ENCODE assay signal across 8 mouse cellular contexts in genomic region chr3:90514691-90515090, GRCm38 (mm10). TPM values are rescaled to one million over a fixed set of nuclear protein-coding genes. Genes with fewer than 3 reads are reported as not detected.
A peak's percentile ranks its signal among the peaks of the same experiment; 100 is the strongest.
DNase-seq lines count a peak whose midpoint lies in the region; ATAC-seq and TF ChIP-seq lines count a peak whose summit lies in the region.

No protein-coding gene starts in this region.

- peak; percentile 38; the same call in 1 of the 2 replicates for ATAC-seq in forebrain, postnatal 0 days
- peak; percentile 52; the same call in 1 of the 2 replicates for ATAC-seq in hindbrain, embryonic 12.5 days (ENCODE audit: low FRiP score)
- ATAC-seq in limb, embryonic 15.5 days (ENCODE audit: insufficient number of reproducible peaks, low FRiP score, low TSS enrichment, low read depth): peak; percentile 70
- 0 out of 2 replicates have a peak, but pooled peaks have one; percentile 28 for ATAC-seq in midbrain, embryonic 15.5 days (replicated peaks)
- peak; percentile 81 for ATAC-seq in stomach, postnatal 0 days (ENCODE audit: low FRiP score, low TSS enrichment)

- H3K36me3 ChIP-seq in forebrain, postnatal 0 days (ENCODE audit: insufficient read depth): no peaks in the 10 kb centered on the region
- no peaks in the 10 kb centered on the region for H3K36me3 ChIP-seq in hindbrain, embryonic 12.5 days
- no peaks in the 10 kb centered on the region for H3K36me3 ChIP-seq in limb, embryonic 15.5 days
- no peaks in the 10 kb centered on the region for H3K36me3 ChIP-seq in midbrain, embryonic 15.5 days (replicated peaks)
- H3K36me3 ChIP-seq in stomach, postnatal 0 days (ENCODE audit: control insufficient read depth, insufficient read depth, low read length): no peaks in the 10 kb centered on the region; the same call in 1 of the 2 replicates

- WGBS in forebrain, postnatal 0 days: under 1% methylated on average over 10 of the region's 10 CpGs
- 1% methylated on average over 10 of the region's 10 CpGs for WGBS in hindbrain, embryonic 12.5 days
- WGBS in limb, embryonic 15.5 days: 0% methylated on average over 10 of the region's 10 CpGs
- WGBS in midbrain, embryonic 15.5 days: 2% methylated on average over 10 of the region's 10 CpGs
- 1% methylated on average over 10 of the region's 10 CpGs for WGBS in stomach, postnatal 0 days

- H3K4me2 ChIP-seq in forebrain, postnatal 0 days (ENCODE audit: low read depth): peak overlapping the region; percentile 67
- peak overlapping the region; percentile 64 for H3K4me2 ChIP-seq in hindbrain, embryonic 12.5 days (replicated peaks)
- peak overlapping the region; percentile 75 for H3K4me2 ChIP-seq in limb, embryonic 15.5 days
- H3K4me2 ChIP-seq in midbrain, embryonic 15.5 days: peak overlapping the region; percentile 60
- peak overlapping the region; percentile 88 for H3K4me2 ChIP-seq in stomach, postnatal 0 days (replicated peaks; ENCODE audit: low read depth)

- no peak for TF ChIP-seq CTCF in bone marrow macrophage, adult 2 months (IDR thresholded peaks at IDR 0.05; ENCODE audit: low read depth, low read length)
- TF ChIP-seq CTCF in forebrain, postnatal 0 days (IDR thresholded peaks at IDR 0.05; ENCODE audit: low read depth): no peak
- no peak for TF ChIP-seq CTCF in stomach, postnatal 0 days (IDR thresholded peaks at IDR 0.05; ENCODE audit: low read depth)

- DNase-seq in MEL-GATA-1-ER (ENCODE audit: extremely low read depth, low read depth): peak; percentile 56
- DNase-seq in forebrain, postnatal 0 days: no peak
- peak; percentile 82 for DNase-seq in stomach, postnatal 0 days (ENCODE audit: low spot score)
- DNase-seq in cerebellum, postnatal 36 days: no peak

- TF ChIP-seq EP300 in stomach, postnatal 0 days (optimal IDR thresholded peaks at IDR 0.05): no peak

- H3K9ac ChIP-seq in forebrain, postnatal 0 days: peak overlapping the region; percentile 40; the same call in 1 of the 2 replicates
- H3K9ac ChIP-seq in hindbrain, embryonic 12.5 days: peak overlapping the region; percentile 10; the same call in 1 of the 2 replicates
- H3K9ac ChIP-seq in limb, embryonic 15.5 days: peak overlapping the region; percentile 44
- peak overlapping the region; percentile 25 for H3K9ac ChIP-seq in midbrain, embryonic 15.5 days
- peak overlapping the region; percentile 61 for H3K9ac ChIP-seq in stomach, postnatal 0 days (ENCODE audit: low read length)

- no peak for TF ChIP-seq POLR2A in bone marrow macrophage, adult 2 months (IDR thresholded peaks at IDR 0.05; ENCODE audit: borderline replicate concordance, low read depth, low read length)

- no peaks in the 10 kb centered on the region for H3K9me3 ChIP-seq in forebrain, postnatal 0 days (ENCODE audit: low read length)
- no peaks in the 10 kb centered on the region for H3K9me3 ChIP-seq in hindbrain, embryonic 12.5 days (replicated peaks)
- H3K9me3 ChIP-seq in limb, embryonic 15.5 days: no peaks in the 10 kb centered on the region
- H3K9me3 ChIP-seq in midbrain, embryonic 15.5 days: no peaks in the 10 kb centered on the region
- no peaks in the 10 kb centered on the region for H3K9me3 ChIP-seq in stomach, postnatal 0 days (ENCODE audit: control insufficient read depth, low read length)

- peak overlapping the region; percentile 71 for H3K4me3 ChIP-seq in bone marrow macrophage, adult 2 months (ENCODE audit: insufficient read depth, low read length)
- peak overlapping the region; percentile 33 for H3K4me3 ChIP-seq in forebrain, postnatal 0 days (ENCODE audit: low read depth, low read length)
- H3K4me3 ChIP-seq in hindbrain, embryonic 12.5 days: peak overlapping the region; percentile 29
- peak overlapping the region; percentile 44 for H3K4me3 ChIP-seq in limb, embryonic 15.5 days
- peak overlapping the region; percentile 34 for H3K4me3 ChIP-seq in midbrain, embryonic 15.5 days
- H3K4me3 ChIP-seq in stomach, postnatal 0 days (ENCODE audit: low read depth, low read length): peak overlapping the region; percentile 48

- peaks cover 18% of the 10 kb centered on the region; the same call in 1 of the 2 replicates for H3K27me3 ChIP-seq in forebrain, postnatal 0 days (ENCODE audit: insufficient read depth, low read length)
- peaks cover 41% of the 10 kb centered on the region for H3K27me3 ChIP-seq in hindbrain, embryonic 12.5 days
- 0 out of 2 replicates have a peak, but pooled peaks cover 10% of the 10 kb centered on the region for H3K27me3 ChIP-seq in limb, embryonic 15.5 days
- H3K27me3 ChIP-seq in midbrain, embryonic 15.5 days (replicated peaks): peaks cover 28% of the 10 kb centered on the region
- H3K27me3 ChIP-seq in stomach, postnatal 0 days (ENCODE audit: control insufficient read depth, insufficient read depth, low read length): no peaks in the 10 kb centered on the region

- H3K27ac ChIP-seq in bone marrow macrophage, adult 2 months (ENCODE audit: insufficient read depth, low read depth, low read length): no peak overlapping the region
- H3K27ac ChIP-seq in forebrain, postnatal 0 days (ENCODE audit: low read depth, low read length): no peak overlapping the region
- no peak overlapping the region for H3K27ac ChIP-seq in hindbrain, embryonic 12.5 days
- H3K27ac ChIP-seq in limb, embryonic 15.5 days: peak overlapping the region; percentile 70
- no peak overlapping the region for H3K27ac ChIP-seq in midbrain, embryonic 15.5 days
- peak overlapping the region; percentile 84 for H3K27ac ChIP-seq in stomach, postnatal 0 days (replicated peaks)

- peaks cover 38% of the 10 kb centered on the region for H3K4me1 ChIP-seq in bone marrow macrophage, adult 2 months (ENCODE audit: control insufficient read depth, insufficient read depth, low read length)
- 0 out of 2 replicates have a peak, but pooled peaks cover 9% of the 10 kb centered on the region for H3K4me1 ChIP-seq in forebrain, postnatal 0 days (ENCODE audit: insufficient read depth)
- peaks cover 14% of the 10 kb centered on the region; the same call in 1 of the 2 replicates for H3K4me1 ChIP-seq in hindbrain, embryonic 12.5 days
- peaks cover 28% of the 10 kb centered on the region for H3K4me1 ChIP-seq in limb, embryonic 15.5 days
- peaks cover 13% of the 10 kb centered on the region for H3K4me1 ChIP-seq in midbrain, embryonic 15.5 days
- no peaks in the 10 kb centered on the region; the same call in 1 of the 2 replicates for H3K4me1 ChIP-seq in stomach, postnatal 0 days (replicated peaks; ENCODE audit: control insufficient read depth, insufficient read depth)

RNA-seq across cellular contexts. Expression of gene S100a13, which starts 0.5 kb away (rescaled TPM):
- polyA plus RNA-seq in bone marrow macrophage, adult 2 months (2012; ENCODE audit: insufficient read depth, insufficient read length, missing spikeins): 120 and 139 TPM in 2 replicates
- 8.4 and 11.2 TPM in 2 replicates for total RNA-seq in forebrain, postnatal 0 days (2014; rRNA removed)
- 16.1 and 20.5 TPM in 2 replicates for polyA plus RNA-seq in forebrain, postnatal 0 days (2015; fragmentation: Nextera tagmentation; extraction: Ambion mirVana)
- 15.3 and 16.4 TPM in 2 replicates for polyA plus RNA-seq in hindbrain, embryonic 12.5 days (2016; fragmentation: Nextera tagmentation; extraction: Ambion mirVana)
- polyA plus RNA-seq in limb, embryonic 15.5 days (2015; fragmentation: Nextera tagmentation; extraction: Ambion mirVana): 52.1 and 55.0 TPM in 2 replicates
- polyA plus RNA-seq in midbrain, embryonic 15.5 days (2015; fragmentation: Nextera tagmentation; extraction: Ambion mirVana): 7.0 and 7.4 TPM in 2 replicates
- polyA plus RNA-seq in stomach, postnatal 0 days (2015; fragmentation: Nextera tagmentation; extraction: Ambion mirVana): 66.7 and 73.6 TPM in 2 replicates

RNA-seq across cellular contexts. Expression of gene S100a1, which starts 0.5 kb away (rescaled TPM):
- 228 and 247 TPM in 2 replicates for polyA plus RNA-seq in bone marrow macrophage, adult 2 months (2012; ENCODE audit: insufficient read depth, insufficient read length, missing spikeins)
- total RNA-seq in forebrain, postnatal 0 days (2014; rRNA removed): 16.1 and 33.6 TPM in 2 replicates
- 47.0 and 52.8 TPM in 2 replicates for polyA plus RNA-seq in forebrain, postnatal 0 days (2015; fragmentation: Nextera tagmentation; extraction: Ambion mirVana)
- 5.8 and 13.4 TPM in 2 replicates for polyA plus RNA-seq in hindbrain, embryonic 12.5 days (2016; fragmentation: Nextera tagmentation; extraction: Ambion mirVana)
- polyA plus RNA-seq in limb, embryonic 15.5 days (2015; fragmentation: Nextera tagmentation; extraction: Ambion mirVana): 38.7 and 40.1 TPM in 2 replicates
- polyA plus RNA-seq in midbrain, embryonic 15.5 days (2015; fragmentation: Nextera tagmentation; extraction: Ambion mirVana): 11.5 and 13.4 TPM in 2 replicates
- 386 TPM in 2 replicates for polyA plus RNA-seq in stomach, postnatal 0 days (2015; fragmentation: Nextera tagmentation; extraction: Ambion mirVana)

RNA-seq across cellular contexts. Expression of gene Chtop, which starts 5.4 kb away (rescaled TPM):
- polyA plus RNA-seq in bone marrow macrophage, adult 2 months (2012; ENCODE audit: insufficient read depth, insufficient read length, missing spikeins): 56.9 and 59.9 TPM in 2 replicates
- 272 and 302 TPM in 2 replicates for total RNA-seq in forebrain, postnatal 0 days (2014; rRNA removed)
- polyA plus RNA-seq in forebrain, postnatal 0 days (2015; fragmentation: Nextera tagmentation; extraction: Ambion mirVana): 179 and 186 TPM in 2 replicates
- polyA plus RNA-seq in hindbrain, embryonic 12.5 days (2016; fragmentation: Nextera tagmentation; extraction: Ambion mirVana): 203 and 218 TPM in 2 replicates
- 146 and 147 TPM in 2 replicates for polyA plus RNA-seq in limb, embryonic 15.5 days (2015; fragmentation: Nextera tagmentation; extraction: Ambion mirVana)
- polyA plus RNA-seq in midbrain, embryonic 15.5 days (2015; fragmentation: Nextera tagmentation; extraction: Ambion mirVana): 184 and 185 TPM in 2 replicates
- polyA plus RNA-seq in stomach, postnatal 0 days (2015; fragmentation: Nextera tagmentation; extraction: Ambion mirVana): 72.2 and 74.2 TPM in 2 replicates

RNA-seq across cellular contexts. Expression of gene S100a14, which starts 12.0 kb away (rescaled TPM):
- 0.40 TPM in 1 of 2 replicates, not detected in the other for polyA plus RNA-seq in bone marrow macrophage, adult 2 months (2012; ENCODE audit: insufficient read depth, insufficient read length, missing spikeins)
- total RNA-seq in forebrain, postnatal 0 days (2014; rRNA removed): 0.08 TPM in 1 of 2 replicates, not detected in the other
- polyA plus RNA-seq in forebrain, postnatal 0 days (2015; fragmentation: Nextera tagmentation; extraction: Ambion mirVana): not detected in 2 replicates
- 0.66 TPM in 1 of 2 replicates, not detected in the other for polyA plus RNA-seq in hindbrain, embryonic 12.5 days (2016; fragmentation: Nextera tagmentation; extraction: Ambion mirVana)
- 171 TPM in 2 replicates for polyA plus RNA-seq in limb, embryonic 15.5 days (2015; fragmentation: Nextera tagmentation; extraction: Ambion mirVana)
- polyA plus RNA-seq in midbrain, embryonic 15.5 days (2015; fragmentation: Nextera tagmentation; extraction: Ambion mirVana): 0.40 TPM in 1 of 2 replicates, not detected in the other
- polyA plus RNA-seq in stomach, postnatal 0 days (2015; fragmentation: Nextera tagmentation; extraction: Ambion mirVana): 271 and 299 TPM in 2 replicates

RNA-seq across cellular contexts. Expression of gene S100a16, which starts 22.4 kb away (rescaled TPM):
- 0.50 TPM in 1 of 2 replicates, not detected in the other for polyA plus RNA-seq in bone marrow macrophage, adult 2 months (2012; ENCODE audit: insufficient read depth, insufficient read length, missing spikeins)
- 39.4 and 48.7 TPM in 2 replicates for total RNA-seq in forebrain, postnatal 0 days (2014; rRNA removed)
- 74.4 and 78.6 TPM in 2 replicates for polyA plus RNA-seq in forebrain, postnatal 0 days (2015; fragmentation: Nextera tagmentation; extraction: Ambion mirVana)
- polyA plus RNA-seq in hindbrain, embryonic 12.5 days (2016; fragmentation: Nextera tagmentation; extraction: Ambion mirVana): 40.0 and 45.8 TPM in 2 replicates
- 426 and 454 TPM in 2 replicates for polyA plus RNA-seq in limb, embryonic 15.5 days (2015; fragmentation: Nextera tagmentation; extraction: Ambion mirVana)
- polyA plus RNA-seq in midbrain, embryonic 15.5 days (2015; fragmentation: Nextera tagmentation; extraction: Ambion mirVana): 32.3 and 35.2 TPM in 2 replicates
- 559 and 590 TPM in 2 replicates for polyA plus RNA-seq in stomach, postnatal 0 days (2015; fragmentation: Nextera tagmentation; extraction: Ambion mirVana)

Comparison
In these comparisons a context has a peak if more than half of its experiments do, and no peak if none do; other contexts are left out.
1. DNase-seq: peak in MEL-GATA-1-ER (single experiment) and stomach, postnatal 0 days (single experiment); none in forebrain, postnatal 0 days (single experiment) and cerebellum, postnatal 36 days (0 of 2).
2. H3K27ac ChIP-seq: peak in limb, embryonic 15.5 days (single experiment) and stomach, postnatal 0 days (single experiment); none in bone marrow macrophage, adult 2 months (single experiment), forebrain, postnatal 0 days (single experiment), hindbrain, embryonic 12.5 days (single experiment) and midbrain, embryonic 15.5 days (single experiment).
3. ATAC-seq: peak in every context shown above with its lines; median percentile 81 in stomach, postnatal 0 days; 70 in limb, embryonic 15.5 days; 52 in hindbrain, embryonic 12.5 days; 38 in forebrain, postnatal 0 days; 28 in midbrain, embryonic 15.5 days.
4. H3K9ac ChIP-seq: peak in every context shown above with its lines; median percentile 61 in stomach, postnatal 0 days; 44 in limb, embryonic 15.5 days; 40 in forebrain, postnatal 0 days; 25 in midbrain, embryonic 15.5 days; 10 in hindbrain, embryonic 12.5 days.
5. Peak in every context shown above with its lines, with median percentiles within 50 percentile points of each other: H3K4me3 ChIP-seq and H3K4me2 ChIP-seq.